Mouse (Mus musculus): ENCODE results near the gene Crybb3. TPM values are rescaled to one million over a fixed set of nuclear protein-coding genes. Genes with fewer than 3 reads are reported as not detected.
"Not testable (repeated sequence)": the region's sequence is repeated elsewhere in the genome, so short reads cannot be mapped to it uniquely, and the experiment has no call there.

The Crybb3 gene
- polyA plus RNA-seq, 1 experiment: 4.8 TPM

DNA sequence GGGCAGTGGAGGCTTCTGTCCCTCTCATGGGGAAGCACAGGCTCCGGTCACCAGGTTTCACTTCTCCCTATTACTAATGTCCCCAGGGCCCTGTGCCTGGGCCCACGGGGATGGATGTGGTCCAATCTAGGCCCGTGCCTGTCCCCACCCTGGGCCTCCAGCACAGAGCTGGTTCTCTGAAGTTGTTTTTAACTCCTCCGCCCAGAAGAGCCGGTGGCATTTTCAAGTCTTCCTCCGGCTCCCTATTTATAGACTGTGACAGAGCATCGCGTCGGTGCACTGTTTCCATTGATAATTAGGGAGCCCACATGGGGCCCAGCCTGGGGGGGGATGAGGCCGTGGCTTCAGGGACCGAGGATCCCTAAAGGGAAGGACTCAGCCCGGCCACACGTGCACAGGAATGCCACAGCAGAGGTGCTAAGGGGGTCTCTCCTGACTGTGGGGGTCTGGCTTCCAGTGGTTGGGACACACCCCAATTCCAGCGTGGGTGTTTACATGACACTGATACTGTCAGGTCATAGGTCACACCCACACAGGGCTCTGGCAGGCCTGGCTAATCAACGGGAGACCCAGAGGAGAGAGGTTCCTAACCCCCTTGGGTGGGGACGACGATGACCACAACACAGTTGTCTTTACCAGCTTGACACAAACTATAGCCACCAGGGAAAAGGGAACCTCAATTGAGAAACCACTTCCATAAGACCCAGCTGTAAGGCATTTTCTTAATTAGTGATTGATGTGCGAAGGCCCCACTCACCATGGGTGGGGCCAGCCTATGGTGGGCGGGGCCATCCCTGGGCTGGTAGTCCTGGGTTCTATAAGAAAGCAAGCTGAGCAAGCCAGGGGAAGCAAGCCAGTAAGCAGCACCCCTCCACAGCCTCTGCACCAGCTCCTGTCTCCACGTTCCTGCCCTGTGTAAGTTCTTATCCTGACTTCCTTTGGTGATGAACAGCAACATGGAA, 33.2 kb upstream of the Crybb3 start:
- Histone ChIP-seq H3K4me3 (ENCODE audit: control insufficient read depth, insufficient read depth, low read length) (no peak overlapping the region), H3K36me3 (ENCODE audit: control insufficient read depth, insufficient read depth, low read length) (no peaks in the 10 kb centered on the region), H3K4me1 (replicated peaks; ENCODE audit: control insufficient read depth, insufficient read depth, low read length) (peaks cover 14% of the 10 kb centered on the region), H3K27me3 (ENCODE audit: control insufficient read depth, insufficient read depth, low read length) (no peaks in the 10 kb centered on the region), H3K27ac (ENCODE audit: control insufficient read depth, insufficient read depth, low read length) (no peak overlapping the region)
- TF ChIP-seq CTCF (IDR thresholded peaks at IDR 0.05; ENCODE audit: borderline replicate concordance, control insufficient read depth, extremely low read depth, insufficient read depth, low read length, poor library complexity) (no peak), POLR2A (IDR thresholded peaks at IDR 0.05; ENCODE audit: control insufficient read depth, extremely low read depth, insufficient read depth, low read length, poor library complexity) (no peak)
- WGBS: 45% methylated on average over 20 of the region's 20 CpGs
- no peak for DNase-seq

DNA sequence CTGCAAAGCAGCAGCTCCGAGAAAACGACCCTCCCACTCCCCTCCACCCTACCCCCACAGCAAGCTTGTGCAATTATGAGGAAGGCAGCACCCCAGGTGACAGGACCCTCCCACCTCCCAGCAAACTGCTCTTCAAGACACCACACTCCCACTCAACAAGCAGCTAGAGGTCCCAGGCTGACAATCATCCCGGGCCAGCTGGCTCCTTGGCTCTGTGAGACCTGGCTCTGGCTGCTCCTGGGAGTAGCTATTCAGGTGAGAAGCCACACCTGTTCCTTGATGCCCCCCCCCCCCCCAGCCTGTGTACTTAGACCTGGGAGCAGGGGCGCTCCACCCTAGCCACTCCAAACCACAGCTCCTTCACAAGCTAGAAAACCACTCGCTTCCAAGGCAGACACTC, 31.7 kb upstream of the Crybb3 start:
- H3K27me3 ChIP-seq (ENCODE audit: control insufficient read depth, insufficient read depth, low read length): no peaks in the 10 kb centered on the region
- H3K4me1 ChIP-seq (replicated peaks; ENCODE audit: control insufficient read depth, insufficient read depth, low read length): peaks cover 2% of the 10 kb centered on the region; the same call in 1 of the 2 replicates
- H3K4me3 ChIP-seq (ENCODE audit: control insufficient read depth, insufficient read depth, low read length): no peak overlapping the region
- no peak for DNase-seq
- TF ChIP-seq POLR2A (IDR thresholded peaks at IDR 0.05; ENCODE audit: control insufficient read depth, extremely low read depth, insufficient read depth, low read length, poor library complexity) (no peak), CTCF (IDR thresholded peaks at IDR 0.05; ENCODE audit: borderline replicate concordance, control insufficient read depth, extremely low read depth, insufficient read depth, low read length, poor library complexity) (no peak)
- no peaks in the 10 kb centered on the region for H3K36me3 ChIP-seq (ENCODE audit: control insufficient read depth, insufficient read depth, low read length)
- H3K27ac ChIP-seq (ENCODE audit: control insufficient read depth, insufficient read depth, low read length): no peak overlapping the region
- WGBS: 32% methylated on average over 5 of the region's 5 CpGs

- H3K27me3 ChIP-seq (ENCODE audit: control insufficient read depth, insufficient read depth, low read length): no peaks in the 10 kb centered on the region
- DNase-seq: no peak
- H3K27ac ChIP-seq (ENCODE audit: control insufficient read depth, insufficient read depth, low read length): no peak overlapping the region
- peaks cover 2% of the 10 kb centered on the region; the same call in 1 of the 2 replicates for H3K4me1 ChIP-seq (replicated peaks; ENCODE audit: control insufficient read depth, insufficient read depth, low read length)
- TF ChIP-seq CTCF (IDR thresholded peaks at IDR 0.05; ENCODE audit: borderline replicate concordance, control insufficient read depth, extremely low read depth, insufficient read depth, low read length, poor library complexity) (no peak), POLR2A (IDR thresholded peaks at IDR 0.05; ENCODE audit: control insufficient read depth, extremely low read depth, insufficient read depth, low read length, poor library complexity) (no peak)
- H3K4me3 ChIP-seq (ENCODE audit: control insufficient read depth, insufficient read depth, low read length): no peak overlapping the region
- 34% methylated on average over 4 of the region's 4 CpGs for WGBS
- H3K36me3 ChIP-seq (ENCODE audit: control insufficient read depth, insufficient read depth, low read length): no peaks in the 10 kb centered on the region
Observed at GRCm38 (mm10) chr5:113111336-113111735, 30.0 kb upstream of the Crybb3 start.

DNA sequence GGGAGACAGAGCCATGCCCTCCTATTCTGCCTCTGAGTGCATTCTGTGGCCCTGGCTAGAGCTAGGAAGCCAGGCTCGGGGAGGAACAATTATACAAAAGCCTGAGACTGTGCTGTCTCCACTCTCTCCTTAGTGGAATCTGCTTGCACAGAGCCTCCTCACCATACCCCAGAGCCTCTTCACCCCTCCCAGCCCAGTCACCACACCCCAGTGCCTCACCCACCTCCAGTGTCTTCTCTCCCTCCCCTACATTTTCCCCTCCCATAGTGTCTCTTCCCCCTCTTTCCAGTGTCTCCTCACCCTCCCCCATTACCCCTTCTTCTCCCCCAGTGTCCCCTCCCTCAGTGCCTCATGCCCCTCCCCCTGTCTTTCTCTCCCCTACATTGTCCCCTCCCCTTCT, 29.5 kb upstream of the Crybb3 start:
- H3K4me1 ChIP-seq (replicated peaks; ENCODE audit: control insufficient read depth, insufficient read depth, low read length): peaks cover 2% of the 10 kb centered on the region; the same call in 1 of the 2 replicates
- no peak for TF ChIP-seq POLR2A (IDR thresholded peaks at IDR 0.05; ENCODE audit: control insufficient read depth, extremely low read depth, insufficient read depth, low read length, poor library complexity)
- no peak for TF ChIP-seq CTCF (IDR thresholded peaks at IDR 0.05; ENCODE audit: borderline replicate concordance, control insufficient read depth, extremely low read depth, insufficient read depth, low read length, poor library complexity)
- no peaks in the 10 kb centered on the region for H3K27me3 ChIP-seq (ENCODE audit: control insufficient read depth, insufficient read depth, low read length)
- no peaks in the 10 kb centered on the region for H3K36me3 ChIP-seq (ENCODE audit: control insufficient read depth, insufficient read depth, low read length)
- no peak overlapping the region for H3K27ac ChIP-seq (ENCODE audit: control insufficient read depth, insufficient read depth, low read length)
- 25% methylated on average over 1 of the region's 1 CpGs for WGBS
- DNase-seq: no peak
- no peak overlapping the region for H3K4me3 ChIP-seq (ENCODE audit: control insufficient read depth, insufficient read depth, low read length)

GRCm38 (mm10) chr5:113109651-113110050, 28.3 kb upstream of the Crybb3 start:
- not testable (repeated sequence) for H3K4me3 ChIP-seq (ENCODE audit: control insufficient read depth, insufficient read depth, low read length); H3K27ac ChIP-seq (ENCODE audit: control insufficient read depth, insufficient read depth, low read length); H3K4me1 ChIP-seq (replicated peaks; ENCODE audit: control insufficient read depth, insufficient read depth, low read length); H3K36me3 ChIP-seq (ENCODE audit: control insufficient read depth, insufficient read depth, low read length); H3K27me3 ChIP-seq (ENCODE audit: control insufficient read depth, insufficient read depth, low read length)
- 94% methylated on average over 2 of the region's 2 CpGs for WGBS
- peak; percentile 17 for DNase-seq

DNA sequence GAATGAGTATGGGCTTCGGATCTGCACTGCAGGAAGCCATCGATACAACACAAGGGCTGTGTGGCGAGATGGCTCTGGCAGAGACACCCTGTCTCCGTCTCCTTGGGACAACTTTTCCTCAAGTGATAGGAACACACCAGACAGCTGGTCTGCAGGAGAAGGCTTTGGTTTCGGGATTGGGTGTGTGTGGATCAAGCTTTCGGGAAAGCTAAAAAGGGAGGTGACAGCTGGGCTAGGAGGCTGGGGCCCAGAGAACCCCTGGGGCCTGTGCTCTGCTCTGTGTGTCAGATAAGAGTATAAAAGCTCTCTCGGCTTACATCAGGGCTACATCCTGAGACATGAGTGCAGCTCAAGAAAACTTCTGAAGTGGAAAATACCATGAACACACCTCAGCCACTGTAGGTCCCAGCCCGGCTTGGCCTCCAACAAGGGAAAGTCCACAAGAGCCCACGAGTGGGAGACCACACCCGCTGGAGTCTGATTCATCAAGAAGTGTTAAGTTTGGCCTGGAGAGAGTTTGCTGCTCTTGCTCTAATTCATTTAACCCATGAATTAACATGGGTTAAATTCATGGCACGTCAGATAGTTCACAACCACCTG, 26.9 kb upstream of the Crybb3 start:
- 91% methylated on average over 11 of the region's 11 CpGs for WGBS
- TF ChIP-seq CTCF (IDR thresholded peaks at IDR 0.05; ENCODE audit: borderline replicate concordance, control insufficient read depth, extremely low read depth, insufficient read depth, low read length, poor library complexity) (no peak), POLR2A (IDR thresholded peaks at IDR 0.05; ENCODE audit: control insufficient read depth, extremely low read depth, insufficient read depth, low read length, poor library complexity) (no peak)
- DNase-seq: no peak

More for the DNA sequence above, 26.9 kb upstream of the Crybb3 start:
- H3K27ac ChIP-seq (ENCODE audit: control insufficient read depth, insufficient read depth, low read length): no peak overlapping the region
- H3K36me3 ChIP-seq (ENCODE audit: control insufficient read depth, insufficient read depth, low read length): no peaks in the 10 kb centered on the region
- H3K4me3 ChIP-seq (ENCODE audit: control insufficient read depth, insufficient read depth, low read length): no peak overlapping the region
- no peaks in the 10 kb centered on the region for H3K27me3 ChIP-seq (ENCODE audit: control insufficient read depth, insufficient read depth, low read length)
- H3K4me1 ChIP-seq (replicated peaks; ENCODE audit: control insufficient read depth, insufficient read depth, low read length): 0 out of 2 replicates have a peak, but pooled peaks cover 2% of the 10 kb centered on the region
